ENCODE assay signal across 8 mouse cellular contexts in genomic region chr8:80738388-80739154, GRCm38 (mm10). TPM values are rescaled to one million over a fixed set of nuclear protein-coding genes. Genes with fewer than 3 reads are reported as not detected.
DNase-seq lines count a peak whose midpoint lies in the region; ATAC-seq and TF ChIP-seq lines count a peak whose summit lies in the region.

No protein-coding gene starts in this region.

- ATAC-seq in cerebellum, adult (ENCODE audit: insufficient number of reproducible peaks, low FRiP score, low TSS enrichment) = peak; percentile 71
- peak; percentile 74 for ATAC-seq in forebrain, embryonic 13.5 days
- ATAC-seq in heart, postnatal 0 days (ENCODE audit: insufficient read depth, low read depth) = peak; percentile 54
- peak; percentile 62 for ATAC-seq in lung, embryonic 15.5 days (ENCODE audit: borderline replicate concordance, extremely low read depth, low FRiP score, low TSS enrichment)

- H3K36me3 ChIP-seq in forebrain, embryonic 13.5 days (ENCODE audit: poor library complexity, severe bottlenecking) = peaks cover 19% of the 10 kb centered on the region
- H3K36me3 ChIP-seq in heart, postnatal 0 days (replicated peaks; ENCODE audit: control insufficient read depth, insufficient read depth, low read length) = peaks cover 18% of the 10 kb centered on the region
- H3K36me3 ChIP-seq in lung, embryonic 15.5 days = peaks cover 13% of the 10 kb centered on the region; the same call in 1 of the 2 replicates
- peaks cover 11% of the 10 kb centered on the region; the same call in 1 of the 2 replicates for H3K36me3 ChIP-seq in thymus, adult 2 months (ENCODE audit: control insufficient read depth, insufficient read depth, low read length)

- H3K4me3 ChIP-seq in forebrain, embryonic 13.5 days = peak overlapping the region; percentile 90
- peak overlapping the region; percentile 97 for H3K4me3 ChIP-seq in heart, postnatal 0 days (ENCODE audit: low read depth, low read length)
- H3K4me3 ChIP-seq in layer of hippocampus, adult 2 months = peak overlapping the region; percentile 92
- H3K4me3 ChIP-seq in lung, embryonic 15.5 days = peak overlapping the region; percentile 88
- peak overlapping the region; percentile 94 for H3K4me3 ChIP-seq in thymus, adult 2 months (ENCODE audit: control insufficient read depth, insufficient read depth, low read length)

- H3K27ac ChIP-seq in forebrain, embryonic 13.5 days = peak overlapping the region; percentile 100
- peak overlapping the region; percentile 99 for H3K27ac ChIP-seq in heart, postnatal 0 days (ENCODE audit: low read depth)
- H3K27ac ChIP-seq in layer of hippocampus, adult 2 months = peak overlapping the region; percentile 97
- peak overlapping the region; percentile 99 for H3K27ac ChIP-seq in lung, embryonic 15.5 days
- H3K27ac ChIP-seq in thymus, adult 2 months (ENCODE audit: control insufficient read depth, insufficient read depth, low read length) = peak overlapping the region; percentile 87

- H3K4me1 ChIP-seq in forebrain, embryonic 13.5 days = peaks cover 11% of the 10 kb centered on the region
- peaks cover 10% of the 10 kb centered on the region for H3K4me1 ChIP-seq in heart, postnatal 0 days (ENCODE audit: control insufficient read depth, insufficient read depth)
- H3K4me1 ChIP-seq in lung, embryonic 15.5 days = peaks cover 9% of the 10 kb centered on the region
- peaks cover 8% of the 10 kb centered on the region for H3K4me1 ChIP-seq in thymus, adult 2 months (replicated peaks; ENCODE audit: control insufficient read depth, insufficient read depth, low read length)

- H3K4me2 ChIP-seq in forebrain, embryonic 13.5 days = peak overlapping the region; percentile 85
- H3K4me2 ChIP-seq in heart, postnatal 0 days (ENCODE audit: low read depth, low read length) = peak overlapping the region; percentile 98
- H3K4me2 ChIP-seq in lung, embryonic 15.5 days = peak overlapping the region; percentile 96

- peak overlapping the region; percentile 97 for H3K9ac ChIP-seq in forebrain, embryonic 13.5 days
- peak overlapping the region; percentile 92 for H3K9ac ChIP-seq in heart, postnatal 0 days (replicated peaks; ENCODE audit: low read depth, low read length)
- peak overlapping the region; percentile 84 for H3K9ac ChIP-seq in lung, embryonic 15.5 days

- TF ChIP-seq CTCF in heart, postnatal 0 days (IDR thresholded peaks at IDR 0.05; ENCODE audit: low read depth) = no peak
- no peak for TF ChIP-seq CTCF in layer of hippocampus, adult 2 months (conservative IDR thresholded peaks at IDR 0.05)
- no peak for TF ChIP-seq CTCF in thymus, adult 2 months (IDR thresholded peaks at IDR 0.05; ENCODE audit: borderline replicate concordance, control insufficient read depth, extremely low read depth, insufficient read depth, low read length, poor library complexity)

- H3K9me3 ChIP-seq in forebrain, embryonic 13.5 days (replicated peaks) = no peaks in the 10 kb centered on the region
- H3K9me3 ChIP-seq in heart, postnatal 0 days (replicated peaks; ENCODE audit: control insufficient read depth, low read length) = no peaks in the 10 kb centered on the region
- H3K9me3 ChIP-seq in lung, embryonic 15.5 days = no peaks in the 10 kb centered on the region

- no peak; the same call in 1 of the 2 replicates for TF ChIP-seq POLR2A in thymus, adult 2 months (IDR thresholded peaks at IDR 0.05; ENCODE audit: control insufficient read depth, extremely low read depth, insufficient read depth, low read length, poor library complexity)

- under 1% methylated on average over 81 of the region's 84 CpGs for WGBS in forebrain, embryonic 13.5 days
- under 1% methylated on average over 44 of the region's 84 CpGs for WGBS in heart, postnatal 0 days
- under 1% methylated on average over 75 of the region's 84 CpGs for WGBS in lung, embryonic 15.5 days
- WGBS in thymus, adult 2 months = under 1% methylated on average over 84 of the region's 84 CpGs

- DNase-seq in ES-CJ7 (ENCODE audit: low read depth, low spot score) = peak; percentile 55
- peak; percentile 25 for DNase-seq in heart, postnatal 0 days (ENCODE audit: low spot score)
- DNase-seq in layer of hippocampus, adult 2 months (ENCODE audit: low spot score in 2 of 2) = peak; percentile 50 to 57
- peak; percentile 14 for DNase-seq in ovary, adult 18-20 months (ENCODE audit: low spot score)
- DNase-seq in thymus, adult 2 months = peak; percentile 52

- no peak for TF ChIP-seq EP300 in heart, postnatal 0 days (IDR thresholded peaks at IDR 0.05; ENCODE audit: low read depth)

- no peaks in the 10 kb centered on the region for H3K27me3 ChIP-seq in forebrain, embryonic 13.5 days
- H3K27me3 ChIP-seq in heart, postnatal 0 days (ENCODE audit: control insufficient read depth, insufficient read depth, low read length) = no peaks in the 10 kb centered on the region
- H3K27me3 ChIP-seq in lung, embryonic 15.5 days = no peaks in the 10 kb centered on the region
- no peaks in the 10 kb centered on the region for H3K27me3 ChIP-seq in thymus, adult 2 months (ENCODE audit: control insufficient read depth, insufficient read depth, low read length)

RNA-seq across cellular contexts. Expression of gene Smarca5, which starts 0.7 kb away (rescaled TPM):
- polyA plus RNA-seq in forebrain, embryonic 13.5 days (2015; fragmentation: Nextera tagmentation; extraction: Ambion mirVana) = 101 and 102 TPM in 2 replicates
- 10.5 and 17.0 TPM in 2 replicates for total RNA-seq in heart, postnatal 0 days (2014; rRNA removed; ENCODE audit: low replicate concordance)
- 19.0 TPM in 2 replicates for polyA plus RNA-seq in heart, postnatal 0 days (2015; fragmentation: Nextera tagmentation; extraction: Ambion mirVana)
- total RNA-seq in layer of hippocampus, adult 2 months (2021) = 10 to 100 TPM; 58.5 to 59.3 TPM
- polyA plus RNA-seq in lung, embryonic 15.5 days (2015; fragmentation: Nextera tagmentation; extraction: Ambion mirVana) = 82.0 and 85.4 TPM in 2 replicates
- 14.9 and 29.3 TPM in 2 replicates for polyA plus RNA-seq in thymus, adult 2 months (2012; rRNA removed)

Comparison
In these comparisons a context has a peak if more than half of its experiments do, and no peak if none do; other contexts are left out.
1. Peak in every context shown above with its lines: DNase-seq, ATAC-seq, H3K4me3 ChIP-seq and H3K27ac ChIP-seq.